Mouse (Mus musculus): ENCODE measurements at regions not wholly inside any gene's neighbourhood (a gene's known extent, or its start where the extent isn't known, plus 50 kb on each side); places are given as distances from the start of the nearest gene placed in this dataset.

DNA sequence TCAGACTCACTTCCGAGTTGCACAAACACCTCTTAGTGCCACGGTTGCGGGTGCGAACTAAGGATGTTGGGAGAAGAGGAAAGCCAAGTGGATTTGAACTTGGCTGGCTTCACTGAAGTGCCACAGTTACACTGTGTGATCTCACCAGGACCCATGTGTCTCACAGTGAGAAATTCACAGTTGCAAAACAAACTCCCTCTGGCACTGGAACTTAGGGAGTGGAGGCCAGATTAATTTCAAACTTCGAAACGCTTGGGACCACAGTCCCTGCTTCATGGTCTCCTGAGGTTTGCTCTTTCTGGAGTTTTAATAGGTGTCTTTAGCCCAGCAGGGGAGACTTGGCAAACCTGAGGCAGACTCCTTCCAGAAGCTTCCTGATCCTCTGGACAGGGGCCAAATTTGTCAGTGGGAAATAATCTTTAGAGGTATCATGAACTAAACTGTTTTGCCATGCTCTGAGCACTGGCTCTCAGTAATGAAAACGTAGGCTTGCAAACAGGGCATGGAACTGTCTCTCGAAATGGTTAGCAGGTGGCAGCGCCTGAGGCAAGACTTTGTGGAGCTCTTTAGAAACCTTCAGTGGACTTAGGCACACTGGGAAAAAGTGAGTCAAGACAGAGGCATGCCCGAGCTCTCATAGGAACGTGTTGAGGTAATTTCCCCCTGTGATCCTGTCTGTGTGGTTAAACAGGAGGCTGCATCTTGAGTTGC is 121.2 kb upstream of the Gm5148 start:
- no peak for DNase-seq (ENCODE audit: extremely low spot score, low read depth, low spot score)

DNA sequence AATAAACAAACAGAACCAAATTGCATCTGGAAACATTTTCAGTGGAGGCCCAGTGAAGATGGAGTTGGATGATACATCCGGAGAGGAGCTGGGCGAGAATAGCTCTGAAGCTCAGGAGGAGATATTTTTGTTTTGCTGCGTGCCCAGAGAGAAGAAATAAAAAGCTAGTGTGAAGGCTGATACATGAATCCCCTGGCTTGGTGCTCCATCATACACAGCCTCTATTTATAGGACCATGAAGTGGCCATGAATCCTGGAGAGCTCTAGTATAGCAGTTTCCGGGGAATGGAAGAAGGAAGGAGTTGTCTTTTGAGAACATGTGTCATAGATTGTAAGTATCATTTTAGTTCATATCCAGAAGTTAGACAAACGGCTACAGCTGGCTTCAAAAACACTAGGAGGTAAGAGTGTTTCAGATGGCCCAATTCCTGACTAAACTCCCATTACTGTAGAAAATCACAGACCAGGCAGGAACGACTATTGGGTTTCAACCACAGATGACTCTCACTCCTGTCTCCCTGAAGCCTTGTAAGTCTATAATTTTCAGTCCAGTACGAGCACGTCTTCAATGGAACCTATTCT is 120.5 kb upstream of the Gm5148 start:
- no peak for DNase-seq (ENCODE audit: extremely low spot score, low read depth, low spot score)

DNA sequence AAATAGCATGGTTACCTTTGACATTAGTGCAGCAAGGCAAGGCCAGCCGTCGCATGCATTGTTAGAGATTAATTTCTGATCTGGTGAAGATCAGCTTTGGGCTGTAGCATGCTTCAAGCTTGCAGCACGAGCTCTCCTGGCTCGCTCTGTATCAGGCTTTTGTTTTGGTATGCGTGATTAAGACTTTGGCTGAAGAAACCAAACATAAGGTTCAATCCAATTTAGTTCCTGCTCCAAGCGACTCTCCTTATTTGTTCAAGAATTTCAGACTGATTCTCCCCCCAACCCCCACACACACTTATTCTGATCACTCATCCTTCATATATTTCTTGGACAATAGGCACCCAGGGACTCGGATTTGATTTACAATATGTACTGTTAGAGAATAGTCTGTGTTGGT is 118.0 kb upstream of the Gm5148 start:
- DNase-seq (ENCODE audit: extremely low spot score, low read depth, low spot score): no peak

DNA sequence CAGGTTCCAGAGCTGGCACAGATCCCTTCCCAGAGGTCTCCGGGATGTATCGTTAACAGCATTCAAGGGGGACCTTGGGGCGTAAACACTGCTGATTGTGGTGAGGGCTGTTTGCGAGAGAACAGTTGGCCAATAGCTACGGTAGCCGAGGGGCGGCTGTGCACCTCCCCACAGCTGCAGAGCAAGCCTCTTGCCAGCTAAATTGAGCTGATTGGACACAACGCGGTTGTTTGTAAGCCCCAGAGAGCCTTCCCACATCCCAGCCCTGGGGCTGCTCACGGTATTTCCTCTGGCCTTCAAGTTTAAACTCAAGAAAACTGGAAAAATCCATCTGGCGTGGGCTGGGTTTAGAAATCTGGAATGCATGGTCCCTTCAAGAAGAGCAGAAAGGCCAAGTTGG is 114.6 kb upstream of the Gm5148 start:
- no peak for DNase-seq (ENCODE audit: extremely low spot score, low read depth, low spot score)

DNA sequence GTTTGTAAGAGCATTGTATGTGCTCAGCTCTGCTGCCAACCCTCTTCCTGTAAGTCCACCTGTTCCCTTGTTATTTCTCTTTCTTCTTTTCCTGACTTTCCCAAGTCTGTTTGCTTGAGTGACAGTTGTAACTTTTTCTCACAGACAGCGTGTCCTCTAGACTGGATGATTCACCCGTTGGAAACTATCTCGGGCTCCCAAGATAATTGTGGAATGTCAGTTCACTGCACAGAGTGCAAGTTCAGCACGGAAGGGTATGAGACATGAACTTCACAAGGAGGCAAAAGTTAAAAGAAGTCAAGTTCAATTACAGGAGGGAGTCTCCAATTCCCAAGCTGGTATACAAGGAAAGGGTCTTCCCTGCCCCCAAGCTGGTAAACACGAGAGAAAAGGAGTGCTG is 112.5 kb upstream of the Gm5148 start:
- DNase-seq (ENCODE audit: extremely low spot score, low read depth, low spot score): no peak

DNA sequence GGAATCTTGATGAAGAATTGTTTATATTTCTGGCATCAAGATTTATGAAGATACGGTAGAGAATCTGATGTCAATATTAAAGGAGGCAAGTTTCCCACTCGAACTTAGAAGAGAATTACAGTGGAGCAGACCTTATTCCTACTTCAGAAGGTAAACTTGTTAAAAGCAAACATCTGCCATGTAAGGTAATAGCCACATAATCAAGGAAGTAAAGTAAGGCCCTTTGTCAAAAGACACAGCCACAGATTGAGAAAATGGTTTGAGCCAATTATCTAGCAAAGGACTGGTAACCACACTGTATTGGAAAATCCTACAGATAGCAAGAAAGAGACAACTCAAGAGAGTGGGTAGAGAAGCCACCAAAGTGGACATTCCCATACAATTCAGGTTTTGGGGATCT is 111.4 kb upstream of the Gm5148 start:
- no peak for DNase-seq (ENCODE audit: extremely low spot score, low read depth, low spot score)

DNA sequence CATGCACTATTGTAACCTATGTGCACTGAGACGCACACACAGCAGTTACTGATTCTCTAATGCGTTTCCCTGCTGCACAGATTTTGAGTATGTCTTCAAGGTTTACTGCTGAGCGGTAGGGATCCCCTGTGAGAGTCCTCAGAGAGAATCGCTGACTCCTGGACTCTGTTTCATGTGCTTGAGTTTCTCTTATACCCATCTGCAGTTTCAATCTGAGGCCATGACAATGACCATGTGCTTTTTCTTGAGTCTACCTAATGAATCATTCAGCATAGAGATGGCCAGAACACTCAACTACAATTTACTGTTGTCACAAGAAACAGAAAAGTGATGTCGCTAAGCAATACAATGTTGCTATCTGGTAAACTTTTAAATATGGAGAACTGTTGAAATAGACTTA is 110.8 kb upstream of the Gm5148 start:
- DNase-seq (ENCODE audit: extremely low spot score, low read depth, low spot score): no peak

- no peak for DNase-seq (ENCODE audit: extremely low spot score, low read depth, low spot score)
Measured at GRCm38 (mm10) chr3:37834626-37835025, 110.3 kb upstream of the Gm5148 start.

GRCm38 (mm10) chr3:37833387-37833786 is 109.1 kb upstream of the Gm5148 start:
- DNase-seq (ENCODE audit: extremely low spot score, low read depth, low spot score): no peak

GRCm38 (mm10) chr3:37827546-37827945 is 103.3 kb upstream of the Gm5148 start:
- no peak for DNase-seq (ENCODE audit: extremely low spot score, low read depth, low spot score)

DNA sequence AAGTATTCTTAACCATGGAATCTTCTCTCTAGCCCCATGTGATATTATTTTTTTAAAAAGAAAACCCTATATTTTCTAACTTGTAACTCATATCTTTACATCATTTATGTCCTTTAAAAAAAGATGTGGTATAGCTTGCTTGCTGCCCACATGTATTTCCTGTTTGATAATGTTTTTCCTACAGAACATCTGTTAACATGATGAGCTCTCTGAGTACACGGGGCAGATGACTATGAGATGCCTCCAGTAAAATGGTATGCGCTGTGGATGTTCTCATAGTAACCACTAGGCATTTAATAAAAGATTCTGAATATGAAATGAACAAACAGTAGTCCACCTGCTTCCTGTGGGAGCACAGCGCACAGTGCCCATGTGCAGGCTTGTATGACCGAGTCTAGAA is 101.3 kb upstream of the Gm5148 start:
- no peak for DNase-seq (ENCODE audit: extremely low spot score, low read depth, low spot score)

GRCm38 (mm10) chr3:37824681-37825080 is 100.4 kb upstream of the Gm5148 start:
- no peak for DNase-seq (ENCODE audit: extremely low spot score, low read depth, low spot score)

DNA sequence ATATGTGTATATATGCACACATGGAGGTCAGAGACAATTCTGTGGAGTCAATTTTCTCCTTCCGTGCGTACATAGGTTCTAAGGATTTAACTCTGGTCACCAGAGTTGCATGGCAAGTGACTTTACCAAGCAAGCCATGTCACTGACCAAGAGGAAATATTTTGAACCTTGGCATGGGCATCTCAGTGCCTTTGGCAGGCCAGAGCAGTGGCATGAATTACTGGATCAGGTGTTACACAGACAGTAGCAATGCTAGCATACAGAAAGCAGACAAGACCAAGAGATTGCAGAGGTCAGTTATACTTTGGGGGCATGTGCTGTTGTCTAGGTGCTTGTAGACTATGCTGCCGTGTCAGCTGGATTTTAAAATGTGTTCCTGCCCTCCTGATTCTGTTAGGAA is 95.2 kb upstream of the Gm5148 start:
- no peak for DNase-seq (ENCODE audit: extremely low spot score, low read depth, low spot score)

- DNase-seq (ENCODE audit: extremely low spot score, low read depth, low spot score): no peak
Measured at GRCm38 (mm10) chr3:37817434-37817805, 93.1 kb upstream of the Gm5148 start.

- DNase-seq (ENCODE audit: extremely low spot score, low read depth, low spot score): no peak
Measured at GRCm38 (mm10) chr3:37816781-37817433, 92.6 kb upstream of the Gm5148 start.

DNA sequence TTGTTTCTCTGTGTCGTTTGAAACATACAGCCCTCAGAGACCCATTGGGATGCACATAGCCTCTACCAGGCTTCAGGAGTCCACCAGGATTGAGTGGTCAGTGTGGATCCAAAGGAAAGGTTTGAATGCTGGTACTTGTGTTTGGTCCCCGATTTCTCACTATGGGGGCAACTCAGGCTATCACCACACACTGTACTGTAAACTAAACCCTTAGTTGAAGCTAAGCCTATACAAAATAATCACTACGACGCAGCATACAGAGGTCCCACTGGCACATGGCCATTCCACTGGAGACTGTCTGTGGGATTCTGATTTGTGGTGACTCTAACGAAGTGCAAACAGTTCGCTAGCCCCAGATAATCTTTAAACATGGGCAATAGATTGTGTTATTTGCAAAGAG is 91.5 kb upstream of the Gm5148 start:
- DNase-seq (ENCODE audit: extremely low spot score, low read depth, low spot score): no peak

- no peak for DNase-seq (ENCODE audit: extremely low spot score, low read depth, low spot score)
Measured at GRCm38 (mm10) chr3:37812936-37813335, 88.6 kb upstream of the Gm5148 start.

GRCm38 (mm10) chr3:37811429-37811828 is 87.1 kb upstream of the Gm5148 start:
- DNase-seq (ENCODE audit: extremely low spot score, low read depth, low spot score): no peak

- DNase-seq (ENCODE audit: extremely low spot score, low read depth, low spot score): no peak
Measured at GRCm38 (mm10) chr3:37810763-37811162, 86.5 kb upstream of the Gm5148 start.

DNA sequence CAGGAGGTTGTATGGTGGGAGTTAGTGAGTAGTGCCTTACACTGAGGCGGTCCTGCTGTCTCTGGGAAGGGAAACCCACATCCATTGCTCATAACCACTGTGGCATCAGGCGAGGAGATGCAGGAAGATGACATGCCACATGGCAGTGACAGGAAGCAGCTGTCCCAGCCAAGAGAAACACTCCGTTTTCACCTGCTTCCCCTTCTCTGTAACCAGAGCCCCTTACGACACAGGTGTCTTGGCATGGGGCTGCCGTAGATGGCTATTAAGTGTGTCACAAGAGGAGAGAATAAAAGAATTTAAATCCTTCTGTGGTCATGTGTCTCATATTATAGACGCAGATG is 81.5 kb upstream of the Gm5148 start:
- no peak for DNase-seq (ENCODE audit: extremely low spot score, low read depth, low spot score)

- no peak for DNase-seq (ENCODE audit: extremely low spot score, low read depth, low spot score)
Measured at GRCm38 (mm10) chr3:37804941-37805804, 80.9 kb upstream of the Gm5148 start.

DNA sequence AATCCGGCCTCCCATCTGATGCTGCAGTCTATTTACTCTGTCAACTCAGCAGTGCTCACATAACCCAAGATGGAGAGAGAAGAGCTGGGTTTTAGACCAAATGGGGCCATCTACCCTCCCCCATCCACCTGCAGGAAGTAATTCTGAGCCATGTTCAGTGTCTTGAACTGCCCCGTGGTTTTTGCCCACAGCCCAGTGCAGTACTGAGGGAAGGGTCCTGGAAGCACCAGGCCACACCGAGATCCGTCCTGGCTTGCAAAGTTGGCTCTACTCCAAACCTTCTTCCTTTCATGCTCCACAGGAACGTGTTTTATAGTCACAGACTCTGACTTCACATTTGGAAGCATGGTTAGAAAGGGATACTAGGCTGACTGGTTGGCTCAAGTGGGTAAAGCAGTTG is 80.0 kb upstream of the Gm5148 start:
- DNase-seq (ENCODE audit: extremely low spot score, low read depth, low spot score): no peak

Data from hindlimb bud, embryonic 11.5 days (tissue).